Mouse (Mus musculus): ENCODE measurements around the gene Snd1. TPM values are rescaled to one million over a fixed set of nuclear protein-coding genes. Genes with fewer than 3 reads are reported as not detected.

The Snd1 gene
- polyA plus RNA-seq, 1 experiment: 82.6 TPM

- TF ChIP-seq GATA1 (IDR thresholded peaks at IDR 0.05; ENCODE audit: low read length): no peak
These were observed 505.3 kb downstream of the Snd1 start for GRCm38 (mm10) chr6:28980219-28980618.

- no peak for TF ChIP-seq GATA1 (IDR thresholded peaks at IDR 0.05; ENCODE audit: low read length)
These were observed 506.0 kb downstream of the Snd1 start for GRCm38 (mm10) chr6:28980750-28981584.

- no peak for TF ChIP-seq GATA1 (IDR thresholded peaks at IDR 0.05; ENCODE audit: low read length)
These were observed 506.6 kb downstream of the Snd1 start for GRCm38 (mm10) chr6:28981585-28981948.

- TF ChIP-seq GATA1 (IDR thresholded peaks at IDR 0.05; ENCODE audit: low read length): no peak
These were observed 507.2 kb downstream of the Snd1 start for GRCm38 (mm10) chr6:28981966-28982701.

GRCm38 (mm10) chr6:28982817-28983216 lies 507.9 kb downstream of the Snd1 start:
- TF ChIP-seq GATA1 (IDR thresholded peaks at IDR 0.05; ENCODE audit: low read length): no peak

Other genes starting within 250 kb of the Snd1 start
- gene Zfp800, start 77.1 kb upstream of the Snd1 start, polyA plus RNA-seq (2012): 67.3 and 89.7 TPM in 2 replicates
- gene Arf5, start 51.6 kb upstream of the Snd1 start, polyA plus RNA-seq (2012): 457 and 521 TPM in 2 replicates
- not detected in 2 replicates for gene Fscn3, start 47.4 kb upstream of the Snd1 start, polyA plus RNA-seq (2012)
- 6.6 and 6.8 TPM in 2 replicates for gene Gcc1, start 46.7 kb upstream of the Snd1 start, polyA plus RNA-seq (2012)
- not detected in 2 replicates for gene Pax4, start 25.8 kb upstream of the Snd1 start, polyA plus RNA-seq (2012)